Mouse (Mus musculus) bone marrow macrophage, adult 2 months (primary cell): Measurements from ENCODE around the gene Mex3d.

Source experiments
- CTCF ChIP-seq: IDR thresholded peaks from 2 replicates; pipeline ENCODE4 v1.5.1; 2012; ENCODE audit warnings: low read depth, mild to moderate bottlenecking, low read length, moderate library complexity
- POLR2A ChIP-seq: IDR thresholded peaks from 2 replicates; pipeline ENCODE4 v1.6.1; 2012; ENCODE audit warnings: mild to moderate bottlenecking, low read depth, low read length, borderline replicate concordance

DNA sequence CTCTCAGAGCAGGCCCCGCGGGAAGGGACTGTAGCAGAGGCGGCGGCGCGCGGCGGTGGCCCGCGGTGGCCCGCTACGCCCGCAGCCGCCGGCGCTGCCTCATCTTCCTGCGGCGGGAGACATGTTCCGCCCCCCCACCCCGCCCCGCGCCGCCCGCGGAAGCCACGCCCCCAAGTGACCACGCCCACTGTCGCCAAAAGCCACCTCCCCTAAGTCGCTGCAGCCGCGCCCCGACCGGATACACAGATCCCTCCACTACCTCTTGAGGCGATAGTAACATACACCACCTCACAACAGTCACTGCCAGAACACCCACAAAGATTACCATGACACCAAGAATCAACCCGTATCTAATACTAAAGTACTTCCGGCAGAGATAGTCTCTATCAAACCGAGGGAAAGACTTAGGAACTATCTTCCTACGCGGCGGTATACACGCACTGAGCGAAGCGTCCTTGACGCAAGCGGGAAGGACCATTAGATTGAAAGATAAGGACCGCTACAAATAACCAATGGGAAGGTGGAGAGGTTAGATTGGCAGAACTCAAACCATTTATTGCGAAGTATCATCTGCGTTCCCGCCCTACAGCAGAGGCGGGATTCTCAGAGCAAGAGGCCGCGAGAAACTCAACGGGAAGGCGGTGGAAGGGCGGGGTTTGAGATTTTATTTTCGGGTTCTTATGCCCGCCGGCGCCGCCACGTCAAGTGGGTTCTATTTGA, 46.2 kb upstream of the Mex3d start, which contains the start of gene Tcf3:
- TF ChIP-seq POLR2A, result no peak
- no peak for TF ChIP-seq CTCF
